Mouse (Mus musculus) ES-Bruce4 (cell line): ENCODE measurements around the gene Rcor3.

ENCODE experiments used
- CTCF ChIP-seq: IDR thresholded peaks from one replicate; pipeline ENCODE4 v1.8.1; 2011; ENCODE audit warnings: low read depth, low read length
- EP300 ChIP-seq: IDR thresholded peaks from 2 replicates; pipeline ENCODE4 v1.6.1; 2011; ENCODE audit warnings: low read depth, low read length; ENCODE audit not compliant: insufficient read depth
- POLR2A ChIP-seq: IDR thresholded peaks from one replicate; pipeline ENCODE4 v1.8.1; 2011; ENCODE audit warnings: low read length; ENCODE audit not compliant: insufficient read depth

DNA sequence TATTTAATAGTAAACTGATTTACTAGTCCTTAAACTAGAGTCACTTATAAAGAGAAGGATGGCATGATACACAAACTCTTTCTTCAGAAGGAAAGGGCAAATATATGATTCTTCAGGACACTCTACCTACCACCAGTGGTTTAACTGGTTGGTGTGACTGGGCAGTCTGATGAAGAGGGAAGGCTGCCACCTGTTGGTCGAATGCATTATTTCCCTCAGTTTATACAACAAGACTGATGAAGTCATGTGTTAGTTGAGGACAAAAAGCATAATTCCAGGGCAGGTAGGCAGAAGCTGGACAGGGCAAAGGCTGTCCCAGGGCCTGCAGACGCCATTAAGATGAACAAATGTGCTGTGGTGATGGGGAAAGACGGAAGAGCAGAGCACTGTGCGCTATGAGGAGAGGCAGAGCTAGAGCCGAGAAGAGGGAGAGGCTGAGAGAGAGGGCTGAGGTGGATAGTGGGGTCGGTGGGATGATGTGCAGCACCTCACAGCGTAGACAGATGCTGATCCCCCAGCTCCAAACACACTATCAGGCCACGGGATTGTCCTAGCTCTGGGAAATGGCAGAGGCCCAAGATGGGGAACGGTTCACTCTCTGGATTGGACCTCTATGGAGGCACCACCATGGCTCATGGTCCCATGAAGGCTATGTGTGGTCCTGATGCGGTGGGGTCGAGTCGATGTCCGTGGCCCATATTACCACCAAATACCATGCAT lies 43.3 kb downstream of the Rcor3 start:
- TF ChIP-seq POLR2A (no peak), CTCF (peak; percentile 40), EP300 (no peak)
